Mouse (Mus musculus) lung, embryonic 14.5 days (tissue): ENCODE results near the gene Olfr1051. TPM values are rescaled to one million over a fixed set of nuclear protein-coding genes. Genes with fewer than 3 reads are reported as not detected.
"Not testable (repeated sequence)": the region's sequence is repeated elsewhere in the genome, so short reads cannot be mapped to it uniquely, and the experiment has no call there.

Experiments used
- ATAC-seq: fragments of 200-750 bp; cut with Nextera tagmentation; 2 replicates; pipeline ENCODE4 v1.8.0; 2017; ENCODE audit warnings: mild to moderate bottlenecking, moderate TSS enrichment, moderate library complexity; ENCODE audit not compliant: insufficient read depth
- DNase-seq: peaks from one replicate; pipeline ENCODE4 v3.0.0-alpha.2; 2015
- H3K27ac ChIP-seq: fragments of 300-500 bp; sonication (generic); 2 replicates; pipeline ENCODE4 v1.5.1; 2014; ENCODE audit warnings: low read depth, mild to moderate bottlenecking, moderate library complexity
- H3K27me3 ChIP-seq: fragments of 300-500 bp; sonication (generic); 2 replicates; pipeline ENCODE4 v1.6.1; 2014; ENCODE audit warnings: low read length, control low read depth; ENCODE audit not compliant: insufficient read depth
- H3K36me3 ChIP-seq: fragments of 300-500 bp; sonication (generic); 2 replicates; pipeline ENCODE4 v1.6.1; 2014; ENCODE audit warnings: control low read depth; ENCODE audit not compliant: insufficient read depth
- H3K4me1 ChIP-seq: fragments of 300-500 bp; sonication (generic); 2 replicates; pipeline ENCODE4 v1.6.1; 2014; ENCODE audit warnings: antibody characterized with exemption, control low read depth; ENCODE audit not compliant: insufficient read depth
- H3K4me2 ChIP-seq: fragments of 300-500 bp; sonication (generic); 2 replicates; pipeline ENCODE4 v1.6.1; 2014; ENCODE audit warnings: mild to moderate bottlenecking
- H3K4me3 ChIP-seq: fragments of 300-500 bp; sonication (generic); 2 replicates; pipeline ENCODE4 v1.5.1; 2014; ENCODE audit warnings: low read depth, low read length
- H3K9ac ChIP-seq: fragments of 300-500 bp; sonication (generic); 2 replicates; pipeline ENCODE4 v1.6.1; 2014
- H3K9me3 ChIP-seq: fragments of 300-500 bp; sonication (generic); 2 replicates; pipeline ENCODE4 v1.6.1; 2016; ENCODE audit warnings: low read depth, low read length, control low read depth
- CTCF ChIP-seq: IDR thresholded peaks from 2 replicates; pipeline ENCODE4 v1.5.1; 2016; ENCODE audit warnings: antibody characterized with exemption, low read depth
- WGBS: fragments of 180-500 bp; shearing (Covaris S2); extraction: QIAGEN DNeasy Blood & Tissue Kit; methylation state at CpG from one replicate; pipeline ENCODE4 v1.1.7; 2014; 5-methylcytosine and 5-hydroxymethylcytosine counted together
- polyA plus RNA-seq: library from polyadenylated mRNA; unstranded; fragments of >200 nt; fragmentation: Nextera tagmentation; extraction: Ambion mirVana; gene quantifications from 2 replicates; pipeline ENCODE4 v1.2.1, GENCODE M21; 2014

The Olfr1051 gene
- not detected in 2 replicates for polyA plus RNA-seq

DNA sequence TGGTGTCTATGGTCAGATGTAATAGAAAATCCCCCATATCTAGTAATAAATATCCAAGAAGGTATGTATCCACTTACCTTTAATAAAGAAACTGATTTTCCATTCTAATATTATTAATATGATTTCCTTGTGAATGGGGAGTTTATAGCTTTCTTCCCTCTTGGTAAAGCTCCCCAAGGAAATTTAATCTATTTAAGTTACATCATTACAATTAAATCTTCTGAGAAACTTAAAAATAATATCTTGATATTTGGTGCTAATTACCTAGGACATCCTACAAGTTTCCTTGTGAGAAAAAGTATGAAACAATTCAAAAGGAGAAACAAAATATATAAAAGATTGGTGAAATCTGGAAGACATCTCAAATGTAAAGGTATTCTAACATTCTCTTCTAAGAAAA, at the start of gene Olfr1051:
Olfr1051 (minus strand) TSS at position 101 of the 400 bp plus-strand sequence.
- H3K4me2 ChIP-seq, H3K27me3 ChIP-seq, H3K36me3 ChIP-seq, H3K4me1 ChIP-seq, ATAC-seq, H3K27ac ChIP-seq, H3K4me3 ChIP-seq, DNase-seq, H3K9me3 ChIP-seq, H3K9ac ChIP-seq: not testable (repeated sequence)

GRCm38 (mm10) chr2:86315184-86315583, 36.3 kb upstream of the Olfr1051 start, which contains the start of gene Olfr1053:
Olfr1053 (minus strand) TSS chr2:86315284.
- no peaks in the 10 kb centered on the region for H3K36me3 ChIP-seq
- no peak within 1 kb of the TSS for H3K9ac ChIP-seq
- DNase-seq: no peak
- H3K4me1 ChIP-seq: no peaks in the 10 kb centered on the region
- H3K9me3 ChIP-seq: no peaks in the 10 kb centered on the region
- 60% methylated on average over 3 of the region's 3 CpGs for WGBS
- TF ChIP-seq CTCF: no peak
- ATAC-seq: no peak
- no peak within 1 kb of the TSS for H3K27ac ChIP-seq
- H3K4me3 ChIP-seq: no peak within 1 kb of the TSS
- no peaks in the 10 kb centered on the region for H3K27me3 ChIP-seq
- no peak within 1 kb of the TSS for H3K4me2 ChIP-seq

DNA sequence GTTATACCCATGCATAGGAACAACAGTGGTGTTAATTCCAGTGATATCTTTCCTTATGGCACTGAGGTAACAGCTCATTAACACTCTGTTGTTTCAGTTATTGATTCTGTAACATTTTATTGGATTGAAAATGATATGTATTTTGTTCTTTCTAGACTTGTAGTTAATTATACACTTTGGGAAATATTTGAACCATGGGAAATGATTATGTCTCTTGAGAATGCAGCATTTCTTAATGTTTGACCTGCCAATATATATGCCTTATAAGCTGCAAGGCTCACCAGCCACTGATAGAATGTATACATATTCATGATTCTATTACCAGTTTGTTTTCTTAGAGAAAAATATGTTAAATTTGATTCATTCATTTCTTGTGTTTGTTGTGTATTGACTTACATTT, 13.3 kb upstream of the Olfr1051 start, which contains the start of gene Olfr1052:
Olfr1052 (plus strand) TSS at position 301 of the 400 bp plus-strand sequence.
- Histone ChIP-seq H3K27me3 (no peaks in the 10 kb centered on the region), H3K9ac (no peak within 1 kb of the TSS), H3K4me2 (no peak within 1 kb of the TSS), H3K27ac (no peak within 1 kb of the TSS), H3K9me3 (no peaks in the 10 kb centered on the region), H3K36me3 (no peaks in the 10 kb centered on the region), H3K4me3 (no peak within 1 kb of the TSS), H3K4me1 (no peaks in the 10 kb centered on the region)
- DNase-seq (no peak), ATAC-seq (no peak)
- no peak for TF ChIP-seq CTCF

DNA sequence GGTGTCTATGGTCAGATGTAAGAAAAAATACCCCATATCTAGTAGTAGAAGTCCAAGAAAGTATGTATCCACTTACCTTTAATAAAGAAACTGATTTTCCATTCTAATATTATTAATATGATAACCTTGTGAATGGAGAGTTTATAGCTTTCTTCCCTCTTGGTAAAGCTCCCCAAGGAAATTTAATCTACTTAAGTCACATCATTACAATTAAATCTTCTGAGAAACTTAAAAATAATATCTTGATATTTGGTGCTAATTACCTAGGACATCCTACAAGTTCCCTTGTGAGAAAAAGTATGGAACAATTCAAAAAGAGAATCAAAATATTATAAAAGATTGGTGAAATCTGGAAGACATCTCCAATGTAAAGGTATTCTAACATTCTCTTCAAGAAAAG, 20.7 kb downstream of the Olfr1051 start, which contains the start of gene Olfr1049:
Olfr1049 (minus strand) TSS at position 101 of the 400 bp plus-strand sequence.
- H3K4me3 ChIP-seq, H3K36me3 ChIP-seq, H3K4me1 ChIP-seq, DNase-seq, H3K27ac ChIP-seq, H3K27me3 ChIP-seq, H3K4me2 ChIP-seq, H3K9me3 ChIP-seq, ATAC-seq, H3K9ac ChIP-seq: not testable (repeated sequence)

DNA sequence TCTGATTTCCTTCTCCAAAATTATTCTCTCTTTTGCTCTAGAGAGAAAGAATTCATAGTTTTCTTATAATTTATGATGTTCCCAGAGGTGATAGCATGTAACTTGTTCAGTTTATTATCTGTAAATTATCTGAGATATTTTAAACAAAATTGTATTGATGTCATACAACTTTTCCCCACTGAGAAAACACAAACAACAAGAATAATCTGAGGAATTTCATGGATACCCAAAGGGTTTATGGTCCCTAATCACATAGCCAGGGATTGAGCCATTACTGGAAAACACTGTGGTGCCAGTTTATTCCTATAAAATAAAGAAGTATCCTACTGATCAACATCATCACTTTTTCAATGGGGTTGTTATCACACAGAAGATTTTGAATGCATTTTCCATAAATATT, 38.7 kb downstream of the Olfr1051 start, which contains the start of gene Olfr1048:
Olfr1048 (minus strand) TSS at position 101 of the 400 bp plus-strand sequence.
- Histone ChIP-seq H3K4me2 (no peak within 1 kb of the TSS), H3K27ac (no peak within 1 kb of the TSS), H3K9ac (no peak within 1 kb of the TSS)

DNA sequence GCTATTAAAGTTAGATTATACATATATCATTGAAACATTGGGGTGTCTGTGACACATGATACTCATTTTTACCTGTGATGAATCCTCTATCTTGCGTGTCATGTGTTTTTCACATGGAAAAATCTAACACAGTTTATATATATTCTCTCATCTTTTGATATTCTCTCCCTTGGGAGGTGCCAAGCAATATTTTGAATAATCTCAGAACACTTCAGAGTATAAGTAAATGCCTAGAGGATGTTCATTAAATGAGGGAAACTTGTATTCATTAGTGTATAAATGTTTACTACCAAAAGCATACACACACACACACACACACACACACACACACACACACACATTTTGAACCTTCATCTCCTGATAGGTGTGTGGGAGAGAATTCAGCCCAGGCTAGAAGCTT, 47.6 kb downstream of the Olfr1051 start, which contains the start of gene Olfr1047:
Olfr1047 (minus strand) TSS at position 101 of the 400 bp plus-strand sequence.
- H3K27me3 ChIP-seq: no peaks in the 10 kb centered on the region
- H3K36me3 ChIP-seq: no peaks in the 10 kb centered on the region
- ATAC-seq: no peak
- H3K27ac ChIP-seq: no peak within 1 kb of the TSS
- DNase-seq: no peak
- no peak within 1 kb of the TSS for H3K9ac ChIP-seq
- 84% methylated on average over 1 of the region's 1 CpGs for WGBS
- H3K4me3 ChIP-seq: no peak within 1 kb of the TSS
- no peaks in the 10 kb centered on the region for H3K4me1 ChIP-seq
- H3K4me2 ChIP-seq: no peak within 1 kb of the TSS
- no peaks in the 10 kb centered on the region for H3K9me3 ChIP-seq
- TF ChIP-seq CTCF: no peak

More for the DNA sequence above, 38.7 kb downstream of the Olfr1051 start, which contains the start of gene Olfr1048:
- TF ChIP-seq CTCF: no peak
- Histone ChIP-seq H3K9me3 (no peaks in the 10 kb centered on the region), H3K4me1 (no peaks in the 10 kb centered on the region), H3K4me3 (no peak within 1 kb of the TSS), H3K27me3 (no peaks in the 10 kb centered on the region), H3K36me3 (no peaks in the 10 kb centered on the region)
- DNase-seq (no peak), ATAC-seq (no peak)

Other genes starting within 250 kb of the Olfr1051 start
- gene Olfr1034, start 233.2 kb downstream of the Olfr1051 start, polyA plus RNA-seq: not detected in 2 replicates
- not detected in 2 replicates for gene Olfr1036, start 205.1 kb downstream of the Olfr1051 start, polyA plus RNA-seq
- gene Olfr1037, start 191.7 kb downstream of the Olfr1051 start, polyA plus RNA-seq: not detected in 2 replicates
- gene Olfr1039, start 143.2 kb downstream of the Olfr1051 start, polyA plus RNA-seq: not detected in 2 replicates
- gene Olfr1040, start 132.4 kb downstream of the Olfr1051 start, polyA plus RNA-seq: not detected in 2 replicates
- not detected in 2 replicates for gene Olfr1042, start 117.2 kb downstream of the Olfr1051 start, polyA plus RNA-seq
- not detected in 2 replicates for gene Olfr1043, start 111.6 kb downstream of the Olfr1051 start, polyA plus RNA-seq
- not detected in 2 replicates for gene Olfr1044, start 101.3 kb downstream of the Olfr1051 start, polyA plus RNA-seq
- gene Olfr52, start 93.4 kb downstream of the Olfr1051 start, polyA plus RNA-seq: not detected in 2 replicates
- gene Olfr1045, start 76.1 kb downstream of the Olfr1051 start, polyA plus RNA-seq: not detected in 2 replicates
- gene Olfr1046, start 59.8 kb downstream of the Olfr1051 start, polyA plus RNA-seq: not detected in 2 replicates
- gene Olfr1047, start 47.7 kb downstream of the Olfr1051 start, polyA plus RNA-seq: not detected in 2 replicates
- not detected in 2 replicates for gene Olfr1048, start 38.8 kb downstream of the Olfr1051 start, polyA plus RNA-seq
- gene Olfr1049, start 20.8 kb downstream of the Olfr1051 start, polyA plus RNA-seq: not detected in 2 replicates
- not detected in 2 replicates for gene Olfr1052, start 13.4 kb upstream of the Olfr1051 start, polyA plus RNA-seq
- not detected in 2 replicates for gene Olfr1053, start 36.2 kb upstream of the Olfr1051 start, polyA plus RNA-seq
- gene Olfr1054, start 56.3 kb upstream of the Olfr1051 start, polyA plus RNA-seq: not detected in 2 replicates
- gene Olfr1055, start 71.2 kb upstream of the Olfr1051 start, polyA plus RNA-seq: not detected in 2 replicates
- not detected in 2 replicates for gene Olfr1056, start 83.4 kb upstream of the Olfr1051 start, polyA plus RNA-seq
- gene Olfr1057, start 99.3 kb upstream of the Olfr1051 start, polyA plus RNA-seq: not detected in 2 replicates
- gene Olfr1058, start 109.5 kb upstream of the Olfr1051 start, polyA plus RNA-seq: not detected in 2 replicates
- gene Olfr1061, start 135.0 kb upstream of the Olfr1051 start, polyA plus RNA-seq: not detected in 2 replicates
- not detected in 2 replicates for gene Olfr1062, start 147.7 kb upstream of the Olfr1051 start, polyA plus RNA-seq
- not detected in 2 replicates for gene Olfr1065, start 171.5 kb upstream of the Olfr1051 start, polyA plus RNA-seq
- gene Olfr1066, start 177.2 kb upstream of the Olfr1051 start, polyA plus RNA-seq: not detected in 2 replicates
- not detected in 2 replicates for gene Olfr228, start 208.3 kb upstream of the Olfr1051 start, polyA plus RNA-seq
- gene Olfr1076, start 229.4 kb upstream of the Olfr1051 start, polyA plus RNA-seq: not detected in 2 replicates